Mouse (Mus musculus) spleen, postnatal 4 days (tissue): ENCODE results near the gene Pced1b.
"Not testable (repeated sequence)": the region's sequence is repeated elsewhere in the genome, so short reads cannot be mapped to it uniquely, and the experiment has no call there.

Experiments
- DNase-seq, 2 experiments: peaks; one replicate each; pipeline ENCODE4 v3.0.0; 2022; ENCODE audit warnings: low spot score in 2 of 2

Gene Pced1b

GRCm38 (mm10) chr15:97338377-97339060, 91.6 kb downstream of the Pced1b start:
- DNase-seq: no peak

- no peak for DNase-seq
These were observed 95.4 kb downstream of the Pced1b start for GRCm38 (mm10) chr15:97342336-97342735.

- peak; percentile 57 to 76 for DNase-seq
These were observed 96.0 kb downstream of the Pced1b start for GRCm38 (mm10) chr15:97342945-97343344.

- DNase-seq: no peak
These were observed 97.0 kb downstream of the Pced1b start for GRCm38 (mm10) chr15:97343921-97344320.

- no peak for DNase-seq
These were observed 98.2 kb downstream of the Pced1b start for GRCm38 (mm10) chr15:97345110-97345509.

- DNase-seq: no peak
These were observed 99.0 kb downstream of the Pced1b start for GRCm38 (mm10) chr15:97345917-97346316.

GRCm38 (mm10) chr15:97346413-97346812, 99.5 kb downstream of the Pced1b start:
- no peak for DNase-seq

- DNase-seq: no peak
These were observed 100.0 kb downstream of the Pced1b start for GRCm38 (mm10) chr15:97346897-97347296.

GRCm38 (mm10) chr15:97348566-97349315, 101.8 kb downstream of the Pced1b start:
- no peak for DNase-seq

GRCm38 (mm10) chr15:97350528-97350927, 103.6 kb downstream of the Pced1b start:
- DNase-seq: no peak

GRCm38 (mm10) chr15:97351016-97351415, 104.1 kb downstream of the Pced1b start:
- no peak for DNase-seq

- DNase-seq: no peak
These were observed 104.8 kb downstream of the Pced1b start for GRCm38 (mm10) chr15:97351681-97352080.

- no peak for DNase-seq
These were observed 108.9 kb downstream of the Pced1b start for GRCm38 (mm10) chr15:97355676-97356303.

- DNase-seq: no peak
These were observed 110.1 kb downstream of the Pced1b start for GRCm38 (mm10) chr15:97357016-97357415.

- DNase-seq: peak; percentile 72 to 86
These were observed 114.2 kb downstream of the Pced1b start for GRCm38 (mm10) chr15:97360842-97361770.

- DNase-seq: peak; percentile 61 to 79
These were observed 114.9 kb downstream of the Pced1b start for GRCm38 (mm10) chr15:97361771-97362171.

- DNase-seq: not testable (repeated sequence)
These were observed 117.4 kb downstream of the Pced1b start for GRCm38 (mm10) chr15:97364271-97364670.

- no peak for DNase-seq
These were observed 118.1 kb downstream of the Pced1b start for GRCm38 (mm10) chr15:97364968-97365367.

- DNase-seq: no peak
These were observed 121.2 kb downstream of the Pced1b start for GRCm38 (mm10) chr15:97368035-97368608.

GRCm38 (mm10) chr15:97368631-97369030, 121.7 kb downstream of the Pced1b start:
- no peak for DNase-seq

GRCm38 (mm10) chr15:97369144-97369543, 122.2 kb downstream of the Pced1b start:
- DNase-seq: no peak
